Mouse (Mus musculus) spleen, postnatal 14 days (tissue): Measurements from ENCODE around the gene Tnfaip6.
"Not testable (repeated sequence)": the region's sequence is repeated elsewhere in the genome, so short reads cannot be mapped to it uniquely, and the experiment has no call there.

Experiments used
- DNase-seq, 2 experiments: peaks; one replicate each; pipeline ENCODE4 v3.0.0; 2021 to 2022; ENCODE audit warnings: low spot score in 2 of 2

Tnfaip6 gene

DNA sequence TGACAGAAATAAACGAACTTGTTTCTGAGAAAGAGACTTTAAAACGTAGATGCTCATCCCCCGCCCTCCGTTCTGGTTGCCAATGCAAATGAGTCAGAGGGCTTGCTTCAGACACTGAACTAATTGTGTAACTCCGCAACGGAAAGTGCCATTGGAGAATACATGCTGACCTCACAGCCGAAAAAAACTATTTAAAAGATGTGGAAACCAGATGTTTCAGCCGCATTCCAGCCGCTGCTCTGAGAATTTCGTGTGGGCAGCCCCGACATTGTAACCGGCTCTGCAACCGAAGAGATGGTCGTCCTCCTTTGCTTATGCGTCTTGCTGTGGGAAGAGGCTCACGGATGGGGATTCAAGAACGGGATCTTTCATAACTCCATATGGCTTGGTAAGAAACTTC lies at the start of gene Tnfaip6:
TSS of gene Tnfaip6 (plus strand) at position 128 of the 400 bp plus-strand sequence.
- no peak for DNase-seq

DNA sequence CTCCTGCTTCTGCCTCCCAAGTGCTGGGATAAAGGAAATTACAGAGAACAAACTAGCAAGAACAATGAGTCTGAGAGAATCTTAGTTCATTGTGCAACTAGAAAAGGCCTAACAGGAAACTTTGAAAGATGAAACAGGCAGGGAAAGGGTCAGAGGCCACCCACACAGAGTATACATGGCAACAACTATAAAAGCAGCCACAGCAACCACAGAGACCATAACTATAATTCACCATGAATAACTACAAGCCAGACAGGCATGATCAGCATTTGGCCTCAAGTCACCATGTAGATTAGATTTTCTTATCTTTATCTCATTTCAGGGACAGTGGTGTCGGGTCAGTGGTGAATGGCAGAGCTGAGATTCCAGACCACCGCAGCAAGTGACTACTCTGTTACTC lies 48.2 kb upstream of the Tnfaip6 start:
- DNase-seq = no peak

DNA sequence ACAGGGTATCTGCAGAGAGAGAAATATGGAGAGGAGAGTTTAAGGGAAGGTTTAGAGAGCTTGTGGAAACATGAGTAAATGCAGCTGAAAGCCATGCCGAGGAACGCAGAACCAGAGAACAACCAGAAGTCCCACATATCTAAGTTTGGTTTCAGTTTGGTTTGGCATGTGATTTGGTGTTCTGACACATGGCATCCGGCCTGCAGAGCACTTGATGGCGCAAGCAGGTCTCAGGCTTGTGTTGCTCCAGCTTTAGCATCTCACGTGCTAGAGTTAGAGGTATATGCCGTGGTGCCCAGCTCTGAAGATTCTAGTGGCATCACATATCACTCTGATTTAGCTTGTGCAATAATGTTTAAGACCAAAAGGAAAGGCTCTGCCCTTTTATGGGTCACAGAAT lies 46.4 kb upstream of the Tnfaip6 start:
- no peak for DNase-seq

DNA sequence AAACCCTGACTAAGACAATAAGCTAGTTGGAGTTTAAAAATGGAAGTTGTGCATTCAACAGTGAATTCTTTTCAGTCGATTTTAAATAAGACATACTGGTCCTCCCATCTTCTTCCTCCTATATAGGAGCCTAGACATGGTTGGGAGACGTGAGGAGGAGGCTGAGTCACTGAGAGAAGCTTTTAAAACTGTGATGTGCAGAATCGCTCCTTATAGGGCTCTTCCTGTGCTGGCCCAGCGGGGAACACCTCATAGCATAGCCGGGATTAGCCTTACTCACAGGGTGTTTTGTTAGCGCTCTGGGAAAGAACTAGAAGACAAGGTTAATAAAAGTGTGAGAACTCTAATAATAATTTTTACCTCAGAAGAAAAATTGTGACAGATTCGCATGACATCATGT lies 37.8 kb upstream of the Tnfaip6 start:
- DNase-seq = no peak

DNA sequence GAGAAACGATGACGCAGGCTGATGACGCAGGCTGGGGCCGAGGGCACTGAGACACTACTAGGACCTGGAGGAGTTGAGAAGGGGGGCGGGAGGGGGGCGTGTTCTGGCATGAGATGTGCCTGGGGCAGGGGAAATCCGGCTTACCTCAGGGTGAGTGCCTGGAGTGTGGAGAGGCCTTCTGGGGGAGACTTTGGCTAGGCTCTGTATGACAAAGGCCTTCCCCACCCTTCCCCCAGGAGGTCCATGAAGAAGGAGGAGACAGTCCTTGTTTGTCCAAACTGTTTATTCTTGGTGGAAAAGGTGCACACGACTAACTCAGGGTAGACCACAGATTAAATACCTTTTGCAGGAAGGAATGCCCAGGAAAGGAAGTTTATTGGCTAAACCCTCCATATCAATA lies 36.3 kb upstream of the Tnfaip6 start:
- DNase-seq = no peak

DNA sequence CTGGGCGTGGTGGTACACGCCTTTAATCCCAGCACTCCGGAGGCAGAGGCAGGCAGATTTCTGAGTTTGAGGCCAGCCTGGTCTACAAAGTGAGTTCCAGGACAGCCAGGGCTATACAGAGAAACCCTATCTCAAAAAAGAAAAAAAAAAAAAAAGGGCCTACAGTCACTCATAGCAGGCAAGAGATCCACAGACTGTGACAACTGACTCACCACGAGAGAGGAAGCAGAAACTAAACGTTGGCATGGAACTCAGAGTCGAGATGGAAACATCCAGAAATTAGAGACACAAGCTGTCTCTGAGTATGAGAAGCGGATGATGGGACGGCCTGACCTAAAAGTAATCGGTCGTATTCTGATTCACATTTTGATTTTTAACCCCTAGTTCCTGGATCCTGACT lies 35.5 kb upstream of the Tnfaip6 start:
- not testable (repeated sequence) for DNase-seq

DNA sequence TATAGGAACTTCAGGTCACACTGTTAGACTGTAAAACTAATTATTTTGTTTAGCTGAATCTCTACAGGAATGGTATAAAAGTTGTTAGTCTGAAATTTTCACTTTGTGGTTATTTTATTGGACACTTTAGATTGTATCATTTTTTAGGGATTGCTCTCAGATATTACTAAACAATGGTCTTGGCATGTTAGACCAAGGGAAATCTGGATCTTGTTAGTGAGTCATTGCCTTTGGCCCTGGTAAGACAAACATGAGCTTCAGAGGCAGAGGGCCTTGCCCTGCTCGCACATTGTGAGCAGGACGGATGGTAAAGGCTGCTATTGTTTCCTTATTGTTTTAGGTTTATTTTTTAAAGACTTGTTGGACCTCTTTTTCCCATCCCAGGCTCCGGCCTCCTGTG lies 31.4 kb upstream of the Tnfaip6 start:
- no peak for DNase-seq

DNA sequence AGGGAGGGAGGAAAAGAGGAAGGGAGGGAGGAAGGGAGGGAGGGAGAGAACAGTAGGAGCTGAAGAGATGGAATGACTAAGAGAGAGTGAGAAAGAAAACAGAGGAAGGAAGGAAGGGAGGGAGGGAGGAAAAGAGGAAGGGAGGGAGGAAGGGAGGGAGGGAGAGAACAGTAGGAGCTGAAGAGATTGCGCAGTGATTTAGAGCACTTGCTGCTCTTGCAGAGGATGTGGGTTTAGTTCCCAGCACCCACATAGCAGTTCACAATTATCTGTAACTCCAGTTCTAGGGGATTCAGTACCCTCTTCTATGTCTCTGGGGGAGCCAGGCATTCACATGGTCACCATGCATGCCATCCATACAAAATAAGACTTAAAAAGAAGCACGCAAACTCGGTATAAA lies 26.0 kb upstream of the Tnfaip6 start:
- DNase-seq = not testable (repeated sequence)

DNA sequence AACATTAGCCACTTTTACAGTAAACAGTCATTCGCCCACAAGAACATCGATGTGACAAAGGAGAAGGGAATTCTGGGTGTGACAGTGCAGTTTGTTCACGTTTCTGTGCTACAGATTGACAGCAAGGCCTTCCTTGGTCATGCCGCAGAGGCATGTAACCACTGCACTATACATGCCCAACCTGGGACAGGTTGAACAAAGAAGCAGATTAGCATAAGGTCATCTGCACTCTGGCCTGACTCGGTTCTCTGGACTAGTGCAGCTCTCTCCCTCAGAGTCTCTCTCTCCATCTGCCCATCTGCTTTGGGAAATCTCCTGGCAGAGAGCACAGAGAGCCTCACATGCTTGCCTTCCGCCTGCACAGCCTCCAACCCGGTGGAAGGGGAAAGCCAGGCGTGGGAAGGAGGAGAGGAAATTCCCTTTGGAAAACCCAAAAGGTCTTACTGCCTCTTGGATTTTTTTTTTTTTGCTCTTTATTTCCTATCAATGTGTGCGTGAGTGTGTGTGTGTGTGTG lies 24.4 kb upstream of the Tnfaip6 start:
- no peak for DNase-seq

DNA sequence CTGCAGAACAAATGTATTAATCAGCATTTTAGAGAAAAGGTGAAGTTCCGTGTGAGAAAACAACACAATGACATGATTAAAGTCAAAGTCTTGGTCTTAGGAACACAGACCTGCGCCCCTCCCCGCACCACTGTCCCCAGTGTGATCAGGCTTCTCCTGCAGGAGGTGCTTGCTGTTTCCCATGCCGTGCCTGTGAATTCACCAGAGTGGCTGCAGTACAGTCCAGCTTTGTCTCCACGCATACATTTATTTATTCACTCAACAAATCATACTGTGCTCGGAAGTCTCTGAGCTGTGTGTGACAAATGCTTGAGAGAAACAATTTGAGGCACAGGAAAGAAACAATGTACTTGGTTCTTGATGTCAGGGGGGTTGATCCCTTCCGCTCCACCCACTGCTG lies 21.4 kb upstream of the Tnfaip6 start:
- no peak for DNase-seq

DNA sequence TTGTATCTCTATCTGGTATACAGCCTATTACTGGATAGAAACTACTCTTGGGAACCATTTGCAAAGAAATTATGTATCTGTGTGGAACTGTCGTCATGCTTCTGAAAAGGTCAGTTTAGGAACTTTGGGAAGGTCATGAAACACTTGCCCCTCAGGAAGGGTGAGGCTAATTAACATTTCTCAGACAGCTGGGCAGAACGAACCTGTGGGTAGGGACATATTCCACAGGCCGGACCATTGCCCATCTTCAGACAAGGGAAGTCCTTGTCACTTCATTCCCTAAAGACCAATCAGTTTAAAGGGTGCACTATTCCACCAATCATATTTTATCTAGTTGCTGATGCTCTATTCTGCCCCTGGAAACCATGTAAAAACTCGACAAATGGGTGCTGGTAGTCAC lies 10.7 kb upstream of the Tnfaip6 start:
- DNase-seq = no peak

DNA sequence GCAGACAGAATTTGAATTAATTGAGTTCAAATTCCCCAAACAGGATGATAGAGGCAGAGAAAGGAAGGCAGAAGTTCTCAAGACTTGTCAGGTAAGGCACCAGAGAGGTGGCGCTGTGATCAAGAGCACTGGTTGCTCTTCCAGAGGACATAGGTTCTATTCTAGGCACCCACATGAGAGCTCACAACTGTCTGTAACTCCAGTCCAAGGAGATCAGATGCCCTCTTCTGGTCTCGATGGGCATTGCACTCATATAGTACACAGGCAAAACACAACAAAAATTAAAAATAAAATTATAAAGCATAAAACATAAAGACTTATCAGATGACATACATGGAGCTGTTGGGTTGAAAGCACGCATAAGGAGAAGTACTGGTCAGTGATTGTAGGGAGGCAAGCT lies 8.4 kb upstream of the Tnfaip6 start:
- DNase-seq = no peak

DNA sequence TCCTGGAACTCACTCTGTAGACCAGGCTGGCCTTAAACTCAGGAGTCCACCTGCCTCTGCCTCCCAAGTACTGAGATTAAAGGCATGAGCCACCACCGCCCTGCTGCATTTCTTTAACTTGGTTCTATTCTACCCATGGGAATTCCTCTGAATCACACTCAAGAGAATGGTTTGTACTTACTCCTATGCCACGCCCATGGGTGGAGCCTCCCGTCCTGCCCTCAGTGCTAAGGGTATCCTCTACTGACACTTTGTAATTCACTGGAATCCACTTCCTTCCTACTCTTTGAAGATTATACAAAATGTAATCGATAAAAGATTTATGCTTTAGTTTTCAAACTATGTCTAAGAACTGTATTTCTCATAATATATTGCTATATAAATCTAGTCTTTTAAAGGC lies 6.3 kb upstream of the Tnfaip6 start:
- DNase-seq = no peak

DNA sequence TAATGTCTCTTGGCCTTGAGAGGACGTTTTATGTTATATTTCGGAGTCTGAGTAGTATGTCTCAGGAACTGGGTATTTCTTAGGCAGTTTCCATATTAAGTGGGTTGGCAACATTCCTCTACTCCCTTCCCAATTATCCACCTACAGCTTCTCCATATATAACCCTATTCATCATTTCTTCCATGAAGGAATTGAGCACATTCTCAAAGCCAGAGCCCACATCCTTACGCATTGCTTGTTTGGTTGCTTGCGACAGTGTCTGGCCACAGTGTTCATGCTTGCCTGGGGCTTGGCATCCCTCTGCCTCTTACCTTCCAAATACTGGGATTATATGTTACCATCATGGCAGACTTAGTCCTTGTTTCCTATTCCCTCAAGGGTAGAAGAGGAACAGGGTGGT lies 3.2 kb upstream of the Tnfaip6 start:
- no peak for DNase-seq

DNA sequence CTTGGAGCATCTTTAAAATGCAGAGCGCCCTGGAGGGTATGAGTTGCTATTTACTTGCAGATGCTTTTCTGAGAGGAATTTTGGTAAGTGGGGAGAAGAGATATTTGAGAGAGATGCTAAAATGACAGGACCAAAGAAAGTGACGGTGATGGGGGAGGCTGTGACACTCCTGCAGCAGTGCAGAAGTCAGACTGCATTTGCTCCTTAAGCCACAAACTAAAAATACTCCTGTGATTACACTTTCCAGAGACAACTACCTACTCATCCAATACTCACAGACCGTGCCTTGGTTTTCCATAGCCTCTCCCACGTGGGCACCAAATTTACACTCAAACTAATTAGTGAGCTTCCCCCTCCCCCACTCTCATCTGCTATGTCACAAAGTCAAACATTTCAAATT lies 2.7 kb upstream of the Tnfaip6 start:
- no peak for DNase-seq

DNA sequence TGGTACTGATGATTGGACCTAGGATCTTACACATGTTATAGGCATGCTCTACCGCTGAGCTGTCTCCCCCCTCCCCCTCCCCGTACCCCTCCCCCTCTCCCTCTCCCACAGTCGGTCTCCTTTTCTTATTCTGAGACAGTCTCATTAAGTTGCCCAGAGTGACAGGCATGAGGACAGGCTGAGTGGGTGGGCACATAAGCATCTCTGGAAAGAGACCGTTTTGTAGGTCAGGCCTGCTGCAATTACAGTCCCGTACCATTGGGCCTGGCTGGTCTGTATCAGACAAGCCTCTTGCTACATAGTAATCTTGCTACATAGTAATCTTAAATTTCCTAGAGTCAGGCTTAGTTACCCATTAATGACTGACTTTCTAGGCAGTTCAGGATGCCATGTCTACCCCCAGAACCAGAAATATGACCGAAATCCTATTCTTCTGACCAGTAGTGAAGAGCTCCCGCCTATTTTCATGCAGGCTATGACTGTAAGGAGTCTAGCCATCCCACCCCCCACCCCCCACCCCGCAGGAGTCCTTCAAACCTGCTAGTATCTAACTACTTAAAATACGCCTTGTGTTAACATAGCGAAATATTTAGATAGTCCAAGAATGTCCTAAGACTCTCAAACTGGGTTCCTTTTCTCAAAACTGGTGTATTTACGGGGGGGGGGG lies 747 bp upstream of the Tnfaip6 start:
- no peak for DNase-seq

DNA sequence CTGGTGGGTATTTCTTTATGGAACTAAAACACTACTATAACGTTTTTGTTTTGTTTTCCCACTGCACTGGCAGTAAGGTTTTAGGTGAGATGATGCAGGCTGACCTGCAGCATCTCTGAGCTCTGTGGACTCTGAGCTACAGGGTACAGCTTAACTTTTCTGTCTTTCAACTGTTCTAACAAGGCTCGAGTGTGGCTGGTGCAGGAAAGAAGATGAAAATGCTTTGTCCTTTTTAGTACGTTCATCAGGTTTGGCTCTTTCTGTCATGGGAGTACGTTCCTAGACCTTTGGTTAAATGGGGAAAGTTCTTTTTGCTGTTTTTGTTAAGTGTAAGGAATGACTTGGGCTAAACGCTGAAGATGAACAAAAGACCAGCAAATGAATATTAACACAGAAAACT lies 749 bp downstream of the Tnfaip6 start:
- DNase-seq = no peak

DNA sequence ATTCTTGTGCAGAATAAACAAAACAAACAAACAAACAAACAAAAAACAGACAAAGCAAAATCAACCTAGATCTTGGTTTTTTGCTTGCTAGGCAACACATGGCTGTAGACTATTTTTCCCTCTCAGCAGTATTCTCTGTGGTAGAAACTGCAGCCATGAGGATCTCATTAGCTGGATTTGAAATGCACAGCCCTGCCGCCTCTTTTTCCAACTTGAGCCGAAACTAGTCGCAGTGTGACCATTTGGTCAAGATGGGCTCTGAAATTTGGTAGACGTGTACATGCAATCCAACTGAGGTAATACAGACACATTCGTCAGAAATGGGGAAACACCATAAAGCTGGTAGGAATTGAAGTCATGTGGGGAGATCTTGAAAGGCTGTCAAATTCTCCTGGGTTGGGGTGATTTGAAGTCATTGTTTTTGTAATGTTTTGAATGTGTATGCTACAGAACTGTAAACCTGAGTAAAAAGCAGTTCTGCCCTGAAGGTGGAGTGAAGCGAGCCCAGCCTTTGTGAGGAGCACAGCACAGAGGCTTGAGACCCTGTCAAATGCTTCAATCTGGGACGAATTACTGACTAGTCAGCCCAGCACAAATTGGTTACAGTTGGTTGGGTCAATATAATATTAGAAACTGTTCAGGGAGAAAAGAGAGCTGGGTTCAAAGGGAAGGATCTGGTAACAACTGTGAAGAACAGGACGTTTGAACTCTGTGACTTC lies 1.4 kb downstream of the Tnfaip6 start:
- DNase-seq = no peak

DNA sequence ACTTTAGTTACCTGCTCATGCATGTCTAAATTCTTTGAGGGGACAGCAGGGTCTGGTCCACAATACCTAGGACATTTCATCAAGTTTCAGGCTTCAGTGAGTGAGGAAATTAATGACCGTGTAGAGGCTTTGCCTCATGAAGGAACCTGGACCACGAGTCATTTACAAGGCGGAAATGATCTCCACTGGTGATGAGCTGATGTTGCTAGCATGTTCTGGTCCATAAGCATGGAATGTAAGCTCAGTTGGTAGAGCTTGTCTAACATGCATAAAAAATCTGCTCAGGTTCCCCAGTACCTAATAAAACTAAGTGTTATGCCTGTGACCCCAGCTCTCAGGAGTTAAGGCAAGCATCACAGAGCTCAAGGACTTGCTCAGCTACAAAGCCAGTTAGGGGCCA lies 4.3 kb downstream of the Tnfaip6 start:
- DNase-seq = no peak

DNA sequence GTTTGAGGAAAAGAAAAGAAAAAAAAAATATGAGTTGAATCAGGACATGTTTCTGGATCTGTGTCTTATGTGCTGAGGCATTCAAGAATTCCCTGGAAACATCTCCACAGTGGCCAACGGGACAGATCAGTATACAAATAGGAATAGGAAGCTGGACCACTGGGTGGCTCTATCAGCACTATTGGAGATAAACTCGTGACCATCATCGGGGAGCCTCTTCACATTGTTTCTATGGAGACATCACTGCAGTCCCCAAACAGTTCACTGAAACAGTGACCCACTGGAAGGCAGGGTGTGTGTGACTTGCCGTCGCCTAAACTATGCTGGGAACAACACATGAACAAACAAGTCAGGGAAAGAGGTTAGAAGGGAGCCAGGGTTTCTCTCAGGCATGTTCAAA lies 4.9 kb downstream of the Tnfaip6 start:
- no peak for DNase-seq

DNA sequence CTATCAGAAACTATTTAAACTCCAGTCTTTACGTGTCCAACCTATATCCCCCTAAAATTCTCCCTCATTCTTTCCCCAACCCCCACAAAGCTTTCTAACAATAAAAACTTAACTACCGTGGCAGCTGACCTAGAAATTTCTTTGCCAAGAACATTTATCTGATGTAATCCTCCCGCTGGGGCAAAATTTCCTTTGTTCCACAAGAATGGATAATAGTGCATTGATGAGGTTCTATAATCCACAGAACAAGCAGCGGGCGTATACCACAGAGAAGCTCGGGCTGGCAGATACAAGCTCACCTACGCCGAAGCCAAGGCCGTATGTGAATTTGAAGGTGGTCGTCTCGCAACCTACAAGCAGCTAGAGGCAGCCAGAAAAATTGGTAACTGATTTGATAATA lies 5.7 kb downstream of the Tnfaip6 start:
- no peak for DNase-seq

DNA sequence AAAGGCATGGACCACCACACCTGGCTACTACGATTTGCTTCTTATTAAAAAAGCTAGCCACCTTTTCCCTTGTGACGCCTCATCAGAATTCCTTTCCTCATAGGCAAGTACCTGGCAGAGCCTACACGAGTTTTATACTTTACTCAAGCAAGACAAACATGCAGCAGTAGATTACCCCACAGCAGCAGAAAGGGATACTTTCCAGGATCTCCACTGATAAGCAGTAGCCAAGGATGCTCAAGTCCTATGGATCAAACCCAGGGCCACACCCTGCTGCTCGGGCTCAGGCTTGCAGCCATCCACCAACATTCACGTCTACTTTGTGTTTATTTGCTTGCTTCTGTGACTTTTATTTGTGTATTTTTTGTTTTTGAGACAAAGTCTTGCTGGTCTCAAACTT lies 8.2 kb downstream of the Tnfaip6 start:
- DNase-seq = no peak

DNA sequence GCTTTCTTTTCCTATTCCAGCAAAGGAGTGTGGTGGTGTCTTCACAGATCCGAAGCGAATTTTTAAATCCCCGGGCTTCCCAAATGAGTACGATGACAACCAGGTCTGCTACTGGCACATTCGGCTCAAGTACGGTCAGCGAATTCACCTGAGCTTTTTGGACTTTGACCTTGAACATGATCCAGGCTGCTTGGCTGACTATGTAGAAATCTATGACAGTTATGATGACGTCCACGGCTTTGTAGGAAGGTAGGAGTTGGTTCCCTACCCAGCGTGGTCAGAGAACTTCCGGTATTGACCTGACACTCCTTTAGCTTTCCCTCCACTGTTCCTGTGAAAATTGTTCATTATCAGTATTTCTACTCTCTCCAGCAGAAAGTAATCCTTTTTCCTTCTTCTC lies 13.0 kb downstream of the Tnfaip6 start:
- DNase-seq = no peak

DNA sequence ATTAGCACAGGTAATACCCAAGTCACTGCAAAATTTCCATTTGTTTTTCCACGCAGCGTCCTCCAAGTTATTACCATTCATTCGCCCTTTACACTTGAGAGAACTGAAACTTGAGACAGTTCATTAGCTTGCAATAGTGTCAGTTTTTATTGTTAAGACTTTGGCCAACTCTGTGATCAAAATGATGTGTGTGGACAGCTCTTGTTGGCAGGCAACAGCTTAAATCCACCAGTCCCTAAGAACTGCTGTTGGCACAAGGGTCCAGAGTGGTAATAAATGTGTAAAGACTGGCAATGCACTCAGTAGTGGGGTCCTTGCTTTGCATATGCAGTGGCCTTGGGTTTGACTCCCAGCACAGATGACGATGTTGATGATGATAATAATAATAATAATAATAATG lies 14.5 kb downstream of the Tnfaip6 start:
- DNase-seq = no peak
